Mouse (Mus musculus) bone marrow, adult 2 months (tissue): Measurements from ENCODE around the gene Fkbp15.

Experiments
- CTCF ChIP-seq: fragments of 200-500 bp; IDR thresholded peaks from 2 replicates; pipeline ENCODE4 v1.5.1; 2011; ENCODE audit warnings: low read length, control low read depth; ENCODE audit not compliant: control insufficient read depth, insufficient read depth
- POLR2A ChIP-seq: fragments of 200-500 bp; IDR thresholded peaks from 2 replicates; pipeline ENCODE4 v1.6.1; 2011; ENCODE audit warnings: low read depth, mild to moderate bottlenecking, control low read depth, low read length, borderline replicate concordance; ENCODE audit not compliant: control insufficient read depth

DNA sequence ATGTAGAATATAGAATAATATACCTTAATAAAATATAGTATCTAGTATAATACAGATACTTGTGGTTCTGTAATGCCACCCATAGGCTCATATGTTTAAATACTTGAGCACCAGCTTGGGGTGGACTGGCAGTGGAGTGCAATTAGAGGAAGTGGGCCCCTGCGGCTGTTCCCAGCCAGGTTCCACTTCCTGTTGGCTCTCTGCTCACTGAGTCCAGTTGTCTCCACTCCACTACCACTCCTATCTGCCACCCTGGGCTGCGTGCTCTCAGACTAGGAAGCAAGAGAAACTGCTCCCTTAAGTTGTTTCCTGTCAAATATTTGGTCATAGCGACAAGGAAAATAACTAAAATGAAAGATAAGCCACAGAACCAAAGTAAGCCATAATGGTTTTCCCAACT is 37.7 kb downstream of the Fkbp15 start:
- no peak for TF ChIP-seq POLR2A
- no peak for TF ChIP-seq CTCF
